Mouse (Mus musculus) CD4-positive, CD25-positive, alpha-beta regulatory T cell, adult 2 months (primary cell): ENCODE measurements around the gene Fbxo6.

ENCODE experiments used
- DNase-seq: peaks from one replicate; pipeline ENCODE4 v3.0.0-alpha.2; 2012; ENCODE audit warnings: low read depth, low spot score

Gene Fbxo6

GRCm38 (mm10) chr4:148160436-148161390, 8.8 kb upstream of the Fbxo6 start, which contains the start of the genes Fbxo44 and Fbxo2:
Gene Fbxo44 (minus strand): TSS chr4:148160482.
Gene Fbxo2 (plus strand): TSS chr4:148160621.
- DNase-seq = peak; percentile 57

- peak; percentile 92 for DNase-seq
Measured at GRCm38 (mm10) chr4:148159544-148160435, 7.8 kb upstream of the Fbxo6 start.

- DNase-seq = no peak
Measured at GRCm38 (mm10) chr4:148158436-148159348, 6.8 kb upstream of the Fbxo6 start.

GRCm38 (mm10) chr4:148154982-148155381, 3.0 kb upstream of the Fbxo6 start:
- DNase-seq = peak; percentile 71

GRCm38 (mm10) chr4:148154006-148154405, 2.1 kb upstream of the Fbxo6 start:
- no peak for DNase-seq

- DNase-seq = no peak
Measured at GRCm38 (mm10) chr4:148152547-148152946, 607 bp upstream of the Fbxo6 start.

GRCm38 (mm10) chr4:148150953-148151266, 1.0 kb downstream of the Fbxo6 start:
- no peak for DNase-seq

- no peak for DNase-seq
Measured at GRCm38 (mm10) chr4:148150242-148150641, 1.7 kb downstream of the Fbxo6 start.

- DNase-seq = no peak
Measured at GRCm38 (mm10) chr4:148149540-148149939, 2.4 kb downstream of the Fbxo6 start.

GRCm38 (mm10) chr4:148147714-148148113, 4.2 kb downstream of the Fbxo6 start:
- no peak for DNase-seq

- DNase-seq = no peak
Measured at GRCm38 (mm10) chr4:148143721-148144120, 8.2 kb downstream of the Fbxo6 start.

- DNase-seq = peak; percentile 95
Measured at GRCm38 (mm10) chr4:148140098-148141011, 11.6 kb downstream of the Fbxo6 start.

- no peak for DNase-seq
Measured at GRCm38 (mm10) chr4:148139767-148140097, 12.2 kb downstream of the Fbxo6 start.

- DNase-seq = no peak
Measured at GRCm38 (mm10) chr4:148137503-148137902, 14.4 kb downstream of the Fbxo6 start.

- DNase-seq = no peak
Measured at GRCm38 (mm10) chr4:148134988-148135387, 17.0 kb downstream of the Fbxo6 start.

- no peak for DNase-seq
Measured at GRCm38 (mm10) chr4:148131497-148132081, 20.4 kb downstream of the Fbxo6 start.

GRCm38 (mm10) chr4:148130561-148131413, 21.2 kb downstream of the Fbxo6 start, which contains the start of gene Draxin:
Gene Draxin (minus strand): TSS chr4:148130698.
- no peak for DNase-seq

- DNase-seq = no peak
Measured at GRCm38 (mm10) chr4:148130133-148130532, 21.8 kb downstream of the Fbxo6 start, which contains the start of gene Mad2l2. Gene Mad2l2 (plus strand): TSS chr4:148130384.

GRCm38 (mm10) chr4:148128672-148129071, 23.3 kb downstream of the Fbxo6 start:
- DNase-seq = no peak
